Mouse (Mus musculus) hindlimb bud, embryonic 11.5 days (tissue): ENCODE data around the gene Rbm46.

Experiments used
- DNase-seq: peaks from one replicate; pipeline ENCODE4 v3.0.0-alpha.2; 2012; ENCODE audit warnings: low read depth, low spot score; ENCODE audit errors: extremely low spot score

Gene Rbm46

DNA sequence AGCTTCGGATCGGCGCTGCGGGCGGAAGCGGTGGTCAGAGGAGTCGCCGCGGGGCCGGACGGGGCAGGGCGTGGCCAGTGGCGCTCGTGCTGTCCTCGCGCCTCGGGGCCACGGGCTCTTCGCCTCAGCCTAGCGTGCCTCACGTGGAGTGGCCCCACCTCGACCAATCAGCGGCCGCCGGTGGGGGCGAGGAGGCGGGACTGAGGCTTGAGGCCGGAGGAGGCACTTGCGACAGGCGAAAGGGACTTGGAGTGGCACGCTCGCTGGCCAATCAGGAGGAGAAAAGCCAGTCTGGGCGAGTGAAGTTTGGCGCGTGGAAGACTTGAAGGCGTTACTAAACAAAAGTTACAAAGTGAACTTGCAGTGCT is at the start of gene Rbm46:
Gene Rbm46, minus strand, starts transcription at position 112 of the 368 bp plus-strand sequence.
- peak; percentile 33 for DNase-seq

DNA sequence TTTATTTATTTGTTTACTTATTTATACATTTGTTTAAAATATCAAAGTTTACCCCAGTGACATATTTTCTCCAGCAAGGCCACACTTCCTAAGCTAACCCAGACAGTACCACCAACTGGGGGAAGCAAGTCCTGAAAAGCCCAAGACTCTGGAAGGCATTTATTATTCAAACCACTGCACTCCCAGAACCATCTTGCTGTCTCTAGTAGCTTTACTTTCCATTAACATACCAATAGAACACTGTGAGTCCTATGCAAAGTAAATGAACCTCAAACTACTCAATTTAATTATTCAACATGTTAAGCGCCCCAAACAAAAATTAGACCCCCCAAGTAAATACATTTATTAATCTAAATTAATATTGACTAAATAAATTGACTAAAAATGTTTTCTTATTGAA is 39.3 kb upstream of the Rbm46 start:
- DNase-seq = no peak

DNA sequence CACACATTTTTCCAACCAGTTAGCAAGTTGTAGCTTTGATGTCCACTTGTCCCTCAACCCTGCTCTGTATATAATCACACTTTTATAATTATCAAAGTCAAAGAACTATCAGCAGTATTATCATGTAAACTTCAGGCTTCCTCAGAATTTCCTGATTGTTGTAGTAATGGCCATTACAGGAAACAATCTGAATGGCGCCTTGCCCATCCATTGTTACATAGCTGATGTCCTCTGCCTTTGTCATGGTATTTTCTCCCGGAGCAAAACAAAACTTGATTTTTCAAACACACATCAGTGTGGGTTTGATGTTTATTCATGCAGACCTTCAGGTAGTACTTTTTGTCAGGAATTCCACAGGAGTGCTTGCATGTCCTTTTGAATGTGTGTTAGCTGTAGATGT is 32.4 kb upstream of the Rbm46 start:
- no peak for DNase-seq

DNA sequence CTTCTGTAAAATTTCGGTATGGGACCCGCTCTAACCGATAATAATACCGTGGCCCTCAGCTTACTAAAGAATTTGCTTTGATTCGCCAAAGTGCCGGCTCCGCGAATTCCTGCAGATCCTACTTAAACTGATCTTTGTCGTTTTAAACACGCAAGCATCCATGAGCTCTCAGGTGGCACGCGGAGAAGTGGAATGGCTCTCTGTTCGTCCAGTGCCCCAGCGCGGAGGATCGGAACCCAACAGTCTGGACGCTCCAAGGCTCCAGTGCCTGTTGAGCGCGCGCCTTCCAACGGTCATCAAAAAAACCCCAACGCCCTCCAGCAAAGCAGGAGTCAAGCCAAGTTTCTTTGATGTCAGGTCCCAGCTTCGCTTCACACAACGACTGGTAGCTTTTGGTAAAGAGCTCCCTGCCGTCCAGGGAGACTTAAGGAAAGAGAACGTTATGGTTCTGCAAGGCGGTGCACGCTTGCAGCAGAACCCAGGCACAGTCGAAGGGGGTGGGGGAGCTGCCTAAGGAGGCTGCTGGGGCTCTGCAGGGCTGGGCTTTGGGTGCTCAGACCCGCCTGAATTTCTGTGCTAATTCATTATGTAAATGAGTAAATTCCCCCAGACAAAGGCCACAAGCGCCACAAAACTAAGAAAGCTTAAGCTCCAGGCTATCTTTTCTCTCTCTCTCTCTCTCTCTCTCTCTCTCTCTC is 28.1 kb upstream of the Rbm46 start:
- no peak for DNase-seq

DNA sequence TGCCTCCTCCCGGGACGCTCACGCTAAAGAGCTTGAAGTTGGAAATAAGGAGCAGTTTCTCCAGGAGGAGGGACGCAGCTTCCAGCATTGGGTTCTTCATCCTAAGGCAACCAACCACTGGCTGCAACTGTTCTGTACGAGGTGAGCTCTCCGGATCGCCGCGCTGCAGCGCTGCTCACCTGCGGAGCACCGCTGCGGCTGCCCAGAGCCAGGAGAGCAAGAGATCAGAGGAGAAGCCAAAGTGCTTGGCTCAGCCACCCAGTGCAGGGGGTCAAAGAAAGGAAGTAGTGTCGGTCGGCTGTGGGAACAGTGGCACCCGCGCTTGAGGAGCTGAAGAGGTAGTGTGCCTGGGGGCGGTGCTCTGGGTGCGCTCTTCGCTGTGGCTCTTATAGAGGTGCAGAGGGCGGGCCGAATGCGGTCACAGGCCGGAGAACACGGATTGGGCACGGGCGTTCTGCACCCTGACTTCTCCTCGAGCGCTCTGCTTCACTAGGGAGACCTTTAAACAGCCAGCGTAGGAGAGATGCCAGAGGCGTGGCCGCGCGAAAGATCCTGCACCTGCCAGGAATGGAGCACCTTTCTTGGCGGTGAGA is 27.4 kb upstream of the Rbm46 start, which contains the start of gene Lrat:
Gene Lrat, minus strand, starts transcription at position 361 of the 593 bp plus-strand sequence.
- no peak for DNase-seq

DNA sequence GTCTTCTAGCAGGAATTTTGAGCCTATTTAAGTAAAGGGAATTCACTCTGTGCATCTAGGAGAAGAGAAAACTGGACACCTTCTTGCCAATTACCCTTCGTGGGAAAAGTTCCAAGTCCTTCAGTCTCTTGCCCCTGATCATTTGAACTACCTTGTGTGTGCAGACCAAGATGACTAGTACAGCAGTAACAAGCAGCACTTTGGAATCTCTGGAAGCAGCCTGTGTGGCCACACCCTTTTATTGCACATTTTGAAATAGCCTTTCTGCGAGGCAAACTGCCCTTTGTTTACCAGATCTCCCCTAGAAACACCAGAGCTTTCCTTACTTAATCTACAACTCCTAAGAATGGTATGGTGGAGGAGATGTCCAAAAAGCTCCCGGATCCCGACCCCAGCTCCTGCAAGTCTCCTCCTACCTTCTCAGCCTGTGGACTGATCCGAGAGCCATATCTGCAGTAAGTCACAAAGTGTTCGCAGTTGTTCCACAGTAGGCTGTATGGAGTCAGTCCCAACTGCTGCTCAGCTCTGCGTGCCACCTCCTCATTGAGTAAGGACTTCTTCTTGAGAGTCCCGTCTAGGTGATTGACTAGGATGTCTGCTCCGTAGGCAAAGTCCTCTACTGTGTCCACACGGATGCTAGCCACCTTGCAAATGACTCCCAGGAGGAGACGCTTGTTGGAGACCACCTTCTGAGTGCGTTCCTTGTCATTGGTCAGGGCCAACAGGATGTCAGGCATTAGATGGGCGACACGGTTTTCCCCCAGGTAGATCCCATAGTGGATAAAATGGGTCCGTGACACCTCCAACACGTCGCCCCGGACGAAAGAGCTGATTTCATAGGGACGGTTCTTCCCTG is 26.7 kb upstream of the Rbm46 start:
- no peak for DNase-seq

DNA sequence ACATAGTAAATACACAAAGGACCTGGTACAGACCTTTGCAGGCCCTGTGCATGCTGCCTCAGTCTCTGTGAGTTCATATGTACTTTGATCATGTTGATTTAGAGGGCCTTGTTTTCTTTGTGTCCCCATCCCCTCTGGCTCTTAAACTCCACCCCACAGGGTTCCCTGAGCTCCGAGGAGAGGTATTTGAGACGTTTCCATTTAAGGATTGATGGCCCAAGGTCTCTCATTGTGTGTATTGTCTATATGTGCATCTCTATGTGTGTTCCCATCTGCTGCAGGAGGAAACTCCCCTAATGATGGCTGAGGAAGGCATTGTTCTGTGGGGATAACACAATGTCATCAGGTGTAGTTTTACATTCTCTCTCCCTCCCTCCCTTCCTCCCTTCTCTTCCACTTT is 12.6 kb upstream of the Rbm46 start:
- DNase-seq = no peak

DNA sequence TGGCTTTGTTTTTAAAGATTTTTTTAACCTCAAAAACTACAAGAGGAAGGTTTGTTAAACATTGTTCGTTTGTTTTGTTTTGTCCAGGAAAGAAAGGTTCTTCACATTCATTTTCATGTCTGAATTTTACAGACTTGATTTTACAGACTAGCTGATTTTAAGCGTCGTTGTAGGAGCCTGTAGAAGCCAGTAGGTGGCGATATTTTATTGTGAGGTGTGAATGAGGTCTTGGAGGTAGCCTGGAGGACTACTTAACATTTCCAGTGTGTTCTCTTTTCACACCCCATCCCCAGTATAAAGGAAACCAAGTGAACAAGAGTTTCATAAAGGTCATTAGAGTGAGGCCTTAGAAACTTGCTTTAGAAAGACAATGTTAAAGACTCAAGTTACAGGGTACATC is 975 bp upstream of the Rbm46 start:
- peak; percentile 33 for DNase-seq

DNA sequence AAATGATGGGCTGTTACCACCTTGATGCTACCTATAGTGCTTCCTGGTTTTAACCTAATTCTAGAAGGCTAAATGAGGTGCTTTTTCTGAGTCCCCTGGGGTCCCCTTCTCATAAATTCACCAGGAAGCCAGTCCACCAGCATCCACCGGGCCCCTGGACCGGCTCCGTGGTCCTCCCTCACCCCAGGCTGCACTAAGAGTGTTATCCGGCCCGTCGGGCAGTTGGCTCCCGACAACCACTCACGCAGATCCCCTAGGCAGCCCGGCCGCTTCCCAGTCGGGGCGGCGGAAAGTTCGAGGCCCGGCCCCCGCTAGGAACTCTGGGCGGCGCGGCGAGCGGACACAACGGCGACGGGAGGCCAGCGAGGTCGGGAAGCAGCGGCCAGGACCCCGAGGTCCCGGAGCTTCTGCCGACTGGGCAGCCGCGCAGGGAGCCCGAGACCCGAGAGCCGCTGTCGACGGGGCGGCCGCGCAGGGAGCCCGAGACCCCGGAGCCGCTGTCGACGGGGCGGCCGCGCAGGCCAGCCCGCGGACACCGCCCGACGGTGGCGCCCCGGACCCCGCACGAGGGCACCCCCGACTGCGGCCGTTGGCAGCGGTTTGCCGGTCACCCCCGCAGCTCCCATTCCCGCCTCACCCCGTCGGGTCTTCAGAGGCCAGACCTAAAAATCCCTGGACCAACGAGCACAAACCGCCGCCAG is 462 bp downstream of the Rbm46 start:
- DNase-seq = no peak

DNA sequence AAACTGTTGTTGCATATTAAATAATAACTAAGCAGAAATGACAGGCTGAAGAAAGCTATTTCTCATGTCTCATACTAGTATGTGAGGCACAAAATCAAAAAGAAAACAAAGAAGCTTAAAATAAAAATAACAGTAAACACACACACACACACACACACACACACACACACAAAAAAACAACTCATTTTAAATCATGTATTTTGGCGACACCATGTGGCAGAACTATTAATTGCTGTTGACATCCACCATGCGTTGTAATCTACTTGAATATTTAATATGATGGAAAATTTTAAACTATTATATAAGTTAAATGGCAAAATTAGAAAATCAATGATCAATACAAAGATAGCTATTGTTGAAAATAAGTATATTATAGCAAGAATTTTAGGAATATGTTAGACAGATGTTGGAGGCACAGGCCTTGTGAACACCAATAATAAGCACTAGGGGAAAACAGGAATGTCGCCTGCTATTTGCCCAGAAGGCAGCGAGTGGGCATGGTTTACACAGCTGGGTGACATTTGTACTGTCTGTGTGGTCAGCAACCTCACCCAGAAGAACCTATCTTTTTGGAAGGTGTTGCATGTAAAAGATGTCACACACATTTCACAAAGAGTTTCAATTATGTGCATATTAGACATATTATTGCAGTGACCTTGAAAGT is 18.7 kb downstream of the Rbm46 start:
- DNase-seq = no peak

DNA sequence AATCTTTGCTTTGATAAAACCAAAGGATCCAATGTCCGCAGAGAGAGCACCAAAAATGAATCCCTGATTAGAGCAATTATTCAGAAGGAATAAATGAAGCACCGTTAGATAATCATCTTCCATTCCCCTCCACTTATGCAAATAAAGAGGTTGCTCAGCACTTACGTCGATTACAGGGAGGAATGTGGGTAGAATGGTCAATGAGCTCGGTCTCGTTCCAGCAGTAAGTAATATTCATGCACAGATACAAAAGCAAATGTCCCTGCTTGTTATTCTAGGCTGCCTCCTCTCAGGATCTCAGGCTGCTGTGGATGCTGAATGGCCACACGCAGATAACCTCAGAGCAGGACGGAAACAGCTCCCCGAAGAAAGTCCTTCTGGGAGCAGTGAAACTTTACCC is 51.1 kb downstream of the Rbm46 start:
- DNase-seq = no peak

DNA sequence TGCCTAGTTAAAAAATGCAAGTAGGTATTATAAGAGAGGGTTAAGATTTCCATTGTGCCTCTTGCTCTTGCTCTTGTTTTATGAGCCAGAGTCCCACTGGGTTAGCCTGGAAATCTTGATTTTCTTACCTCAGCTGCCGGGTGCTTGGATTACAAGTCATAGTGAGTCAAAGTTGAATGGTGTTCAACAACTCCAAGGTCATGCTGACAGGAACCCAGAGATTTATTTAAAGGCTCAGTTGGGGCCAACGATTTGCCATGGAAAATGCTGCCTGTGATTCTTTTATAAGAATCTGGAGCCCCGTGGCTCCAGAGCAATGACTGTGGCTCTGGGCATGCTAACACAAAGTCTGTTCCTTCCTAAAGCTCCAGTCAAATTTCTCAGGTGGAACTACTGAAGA is 64.4 kb downstream of the Rbm46 start:
- no peak for DNase-seq

DNA sequence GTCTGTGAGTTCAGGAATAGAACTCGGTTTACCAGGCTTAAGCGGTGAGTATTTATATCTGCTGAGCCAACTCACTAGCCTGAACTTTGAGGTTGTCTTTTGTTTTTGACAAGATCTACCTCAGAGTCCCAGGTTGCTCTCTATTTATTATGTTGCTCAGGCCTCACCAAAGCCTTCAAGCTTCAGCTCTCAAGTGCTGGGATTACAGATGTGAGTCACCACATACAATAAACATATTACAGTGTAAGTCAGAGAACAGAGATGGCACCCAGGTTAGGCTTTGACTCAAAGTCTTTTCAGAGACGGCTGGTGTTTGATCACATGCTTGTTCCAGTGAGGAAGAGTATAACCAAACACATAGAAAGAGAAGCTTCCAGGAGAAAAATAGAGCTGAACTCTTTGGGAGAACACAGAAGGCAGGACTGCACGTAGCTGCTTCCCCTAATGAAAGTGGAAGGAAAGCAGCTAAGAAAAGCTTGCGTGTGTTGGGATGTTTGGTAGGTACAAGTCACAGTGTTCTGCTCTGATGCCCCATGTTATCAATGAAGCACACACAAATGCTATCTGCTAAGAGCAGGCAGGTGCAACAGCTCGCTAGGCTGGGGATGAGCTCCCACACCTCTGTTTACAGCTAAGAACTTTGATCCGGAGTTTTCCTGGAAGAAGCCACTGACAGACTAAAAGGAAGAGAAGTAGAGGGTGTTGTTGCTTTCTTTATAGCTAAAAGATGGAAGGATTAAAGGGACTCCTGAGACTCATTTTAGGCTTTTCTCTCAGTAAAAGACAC is 65.8 kb downstream of the Rbm46 start:
- DNase-seq = no peak

DNA sequence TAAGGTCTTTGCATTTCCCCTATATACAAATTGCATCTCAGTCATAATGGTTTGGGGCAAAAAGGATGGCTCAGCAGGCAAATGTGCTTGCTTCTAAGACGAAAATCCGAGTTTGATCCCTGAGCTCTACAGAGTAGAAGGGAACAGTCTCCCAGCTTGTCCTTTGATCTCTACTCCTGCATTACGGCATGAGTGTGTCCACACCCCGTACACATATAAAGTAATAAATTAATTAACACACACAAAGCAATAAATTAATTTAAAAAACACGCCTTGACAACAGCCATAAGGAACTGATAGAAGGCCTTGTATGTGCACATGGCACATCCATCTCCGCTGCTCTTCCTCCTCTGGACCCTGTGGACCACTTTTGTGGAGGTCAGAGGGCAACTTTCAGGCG is 66.5 kb downstream of the Rbm46 start:
- no peak for DNase-seq

DNA sequence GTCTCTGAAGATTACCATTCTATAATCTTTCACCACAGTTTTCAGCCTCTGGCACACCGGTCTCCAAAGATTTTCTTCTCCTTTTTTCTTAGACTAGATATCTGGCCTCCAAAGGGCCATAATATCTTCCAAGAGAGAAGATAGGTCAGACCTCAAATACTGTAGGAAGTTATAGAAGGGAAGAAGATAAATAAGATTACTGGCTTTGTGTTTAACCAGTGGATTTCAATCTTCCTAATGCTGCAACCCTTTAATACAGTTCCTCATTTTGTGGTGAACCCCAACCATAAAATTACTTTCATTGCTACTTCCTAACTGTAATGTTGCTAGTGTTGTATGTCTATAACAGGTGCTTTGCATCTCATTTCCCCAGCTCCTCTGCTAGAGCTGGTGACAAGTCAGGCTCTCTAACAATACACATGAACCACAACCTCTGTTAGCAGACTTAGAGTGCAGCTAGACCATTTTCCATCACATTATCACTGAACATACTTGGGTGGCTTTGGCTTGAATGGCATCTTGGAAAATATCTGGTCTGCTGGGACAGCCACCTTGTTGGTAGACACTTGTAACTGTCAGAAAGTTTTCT is 67.9 kb downstream of the Rbm46 start:
- DNase-seq = no peak

DNA sequence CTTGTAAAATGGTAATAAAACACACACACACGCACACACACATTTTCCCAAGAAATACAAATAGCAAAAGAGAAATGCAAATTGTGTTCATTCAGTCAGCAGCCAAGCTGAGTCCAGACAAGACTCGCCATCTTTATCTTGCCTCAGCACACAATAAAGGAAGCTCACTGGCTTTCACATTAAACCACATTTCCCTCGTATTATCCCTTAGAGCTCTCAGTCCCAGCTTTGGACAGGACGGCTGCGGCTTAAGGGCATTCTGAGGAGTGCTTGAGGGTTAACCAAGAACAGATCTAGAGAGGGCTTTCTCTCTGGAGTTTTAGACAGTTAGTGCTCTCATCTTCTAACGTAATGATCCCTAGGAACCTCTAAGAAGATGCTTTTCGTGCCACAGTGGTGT is 71.0 kb downstream of the Rbm46 start:
- DNase-seq = no peak

DNA sequence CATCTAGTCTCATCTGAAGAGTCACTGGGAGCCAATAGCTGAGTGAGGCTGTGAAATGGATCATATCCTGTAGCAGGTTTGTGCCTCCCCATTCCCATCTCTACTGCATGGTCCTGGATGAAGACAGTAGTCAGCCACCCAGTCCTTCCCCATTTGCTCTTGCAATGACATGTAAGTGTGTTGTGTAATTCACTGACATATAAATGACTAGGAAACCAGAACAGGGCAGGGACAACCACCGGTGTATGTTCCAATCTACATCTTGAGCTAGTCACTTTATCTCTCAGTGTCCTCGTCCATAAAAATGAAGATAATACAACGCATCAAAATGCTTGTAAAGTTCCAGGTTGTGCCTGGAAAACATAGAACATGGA is 75.8 kb downstream of the Rbm46 start:
- no peak for DNase-seq

DNA sequence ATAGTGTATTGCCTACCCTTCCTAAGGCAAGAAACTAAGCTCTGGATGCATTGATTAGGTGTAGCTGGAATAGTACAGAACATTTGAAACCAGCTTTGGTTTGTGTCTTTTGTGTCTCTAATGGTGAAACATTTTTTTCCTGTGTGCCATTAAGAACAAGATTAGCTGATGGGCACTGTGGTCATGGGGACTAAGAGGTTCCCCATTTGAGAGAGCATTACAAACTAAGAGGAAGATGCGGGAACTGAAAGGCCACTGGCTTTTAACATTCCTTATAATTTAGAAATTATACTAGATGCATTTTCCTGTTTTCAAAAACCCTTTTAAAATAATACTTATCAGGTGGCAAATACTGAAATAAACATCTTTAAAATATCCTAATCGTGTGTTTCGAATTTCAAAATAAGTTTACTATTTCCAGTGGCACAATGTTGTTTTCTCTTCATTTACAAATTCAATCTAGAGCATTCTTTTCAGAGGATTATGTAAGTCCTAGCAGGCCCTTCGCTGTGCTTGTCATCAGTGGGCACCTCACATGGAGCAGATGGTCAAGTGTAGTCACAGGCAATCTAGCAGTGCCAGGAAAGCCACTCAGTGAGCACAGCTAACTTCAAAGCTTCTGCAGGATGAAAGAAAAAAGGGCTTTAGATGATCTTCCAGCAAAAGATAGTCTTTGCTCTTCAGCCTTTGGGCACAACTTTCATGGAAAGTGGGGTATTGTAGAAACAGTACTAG is 76.4 kb downstream of the Rbm46 start:
- no peak for DNase-seq

DNA sequence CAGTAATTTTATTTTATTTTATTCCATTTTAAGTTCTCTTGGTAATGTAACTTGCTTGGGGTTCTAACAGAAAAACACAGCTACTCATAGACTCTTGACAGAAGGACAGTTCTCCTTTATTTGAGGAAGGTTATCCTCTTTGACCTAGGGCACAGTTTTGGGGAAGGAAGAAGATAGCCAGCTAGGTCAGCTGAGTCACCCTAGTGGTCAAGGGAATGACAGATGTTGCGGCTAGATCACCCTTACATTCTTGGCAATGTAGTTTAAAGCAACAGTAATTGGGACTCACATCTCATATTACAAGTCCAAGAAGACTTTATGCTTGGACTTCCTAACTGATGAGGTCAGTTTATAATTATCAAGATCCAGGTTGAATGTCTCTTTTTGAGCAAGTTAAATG is 82.6 kb downstream of the Rbm46 start:
- no peak for DNase-seq
